Mouse (Mus musculus) stomach, embryonic 14.5 days (tissue): Measurements from ENCODE around the gene Lsamp. TPM values are rescaled to one million over a fixed set of nuclear protein-coding genes. Genes with fewer than 3 reads are reported as not detected.

Experiments used
- ATAC-seq: fragments of 200-750 bp; cut with Nextera tagmentation; 2 replicates; pipeline ENCODE4 v1.8.0; 2017; ENCODE audit warnings: low read depth, moderate TSS enrichment; ENCODE audit not compliant: insufficient number of reproducible peaks, insufficient read depth, low FRiP score
- H3K27ac ChIP-seq: fragments of 300-500 bp; sonication (generic); 2 replicates; pipeline ENCODE4 v1.5.1; 2014; ENCODE audit warnings: mild to moderate bottlenecking, low read length, moderate library complexity, mixed read lengths
- H3K27me3 ChIP-seq: fragments of 300-500 bp; sonication (generic); 2 replicates; pipeline ENCODE4 v1.6.1; 2014; ENCODE audit warnings: low read length, control low read depth, mixed read lengths; ENCODE audit not compliant: control insufficient read depth, insufficient read depth
- H3K36me3 ChIP-seq: fragments of 300-500 bp; sonication (generic); 2 replicates; pipeline ENCODE4 v1.6.1; 2014; ENCODE audit warnings: mild to moderate bottlenecking, control low read depth, low read length, moderate library complexity, mixed read lengths; ENCODE audit not compliant: control insufficient read depth, insufficient read depth
- H3K4me1 ChIP-seq: fragments of 300-500 bp; sonication (generic); 2 replicates; pipeline ENCODE4 v1.6.1; 2014; ENCODE audit warnings: low read length, control low read depth, mixed read lengths; ENCODE audit not compliant: control insufficient read depth, insufficient read depth
- H3K4me2 ChIP-seq: fragments of 300-500 bp; sonication (generic); replicated peaks from 2 replicates; pipeline ENCODE4 v1.6.1; 2014; ENCODE audit warnings: low read depth, low read length, control low read depth
- H3K4me3 ChIP-seq: fragments of 300-500 bp; sonication (generic); 2 replicates; pipeline ENCODE4 v1.5.1; 2014; ENCODE audit warnings: low read depth, low read length, control low read depth
- H3K9ac ChIP-seq: fragments of 300-500 bp; sonication (generic); replicated peaks from 2 replicates; pipeline ENCODE4 v1.6.1; 2014; ENCODE audit warnings: low read depth, mild to moderate bottlenecking, control low read depth, low read length, moderate library complexity, mixed read lengths
- H3K9me3 ChIP-seq: fragments of 300-500 bp; sonication (generic); 2 replicates; pipeline ENCODE4 v1.6.1; 2016; ENCODE audit warnings: low read depth, low read length, control low read depth; ENCODE audit not compliant: control insufficient read depth
- WGBS: fragments of 180-500 bp; shearing (Covaris S2); extraction: QIAGEN DNeasy Blood & Tissue Kit; methylation state at CpG from one replicate; pipeline ENCODE4 v1.1.7; 2014; 5-methylcytosine and 5-hydroxymethylcytosine counted together
- polyA plus RNA-seq: library from polyadenylated mRNA; unstranded; fragments of >200 nt; fragmentation: Nextera tagmentation; extraction: Ambion mirVana; gene quantifications from 2 replicates; pipeline ENCODE4 v1.2.1, GENCODE M21; 2014

Lsamp gene
- polyA plus RNA-seq, 1 experiment from 2014 or later = 15.6 TPM

- Histone ChIP-seq H3K4me2 (no peak overlapping the region), H3K36me3 (no peaks in the 10 kb centered on the region), H3K4me1 (no peaks in the 10 kb centered on the region), H3K27me3 (no peaks in the 10 kb centered on the region), H3K9me3 (no peaks in the 10 kb centered on the region), H3K9ac (no peak overlapping the region), H3K4me3 (no peak overlapping the region), H3K27ac (no peak overlapping the region)
- ATAC-seq = no peak
- 65% methylated on average over 2 of the region's 2 CpGs for WGBS
These were observed 989.9 kb downstream of the Lsamp start for GRCm38 (mm10) chr16:40974084-40974483.

DNA sequence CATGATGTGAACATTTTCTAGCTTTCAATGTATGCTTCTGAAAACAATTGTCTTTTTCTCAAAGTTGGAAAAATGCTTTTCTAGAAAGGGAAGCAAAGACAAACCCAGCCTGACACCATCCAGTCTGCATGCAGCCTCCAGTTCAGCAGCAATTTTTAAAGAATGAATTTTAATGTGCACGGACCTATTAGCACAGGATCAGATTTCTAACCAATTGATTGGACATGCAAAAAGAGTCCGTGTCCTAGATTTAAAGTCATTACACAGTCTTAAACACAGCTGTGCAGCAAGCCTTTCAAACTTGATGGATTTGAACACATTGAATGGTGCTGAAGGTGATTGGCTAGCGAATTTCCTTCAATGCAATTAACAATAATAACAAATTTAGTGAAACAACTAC is 998.9 kb downstream of the Lsamp start:
- no peak overlapping the region for H3K4me3 ChIP-seq
- no peak for ATAC-seq
- no peak overlapping the region for H3K27ac ChIP-seq
- H3K4me2 ChIP-seq = no peak overlapping the region
- WGBS = 50% methylated on average over 3 of the region's 3 CpGs
- no peaks in the 10 kb centered on the region for H3K9me3 ChIP-seq
- no peaks in the 10 kb centered on the region for H3K27me3 ChIP-seq
- H3K4me1 ChIP-seq = no peaks in the 10 kb centered on the region
- no peaks in the 10 kb centered on the region for H3K36me3 ChIP-seq
- no peak overlapping the region for H3K9ac ChIP-seq

- H3K4me1 ChIP-seq = no peaks in the 10 kb centered on the region
- no peak overlapping the region for H3K9ac ChIP-seq
- 60% methylated on average over 5 of the region's 5 CpGs for WGBS
- H3K36me3 ChIP-seq = no peaks in the 10 kb centered on the region
- no peak overlapping the region for H3K4me3 ChIP-seq
- H3K9me3 ChIP-seq = no peaks in the 10 kb centered on the region
- H3K27ac ChIP-seq = no peak overlapping the region
- H3K27me3 ChIP-seq = no peaks in the 10 kb centered on the region
- no peak overlapping the region for H3K4me2 ChIP-seq
- ATAC-seq = no peak
These were observed 1023.4 kb downstream of the Lsamp start for GRCm38 (mm10) chr16:41007569-41007968.

GRCm38 (mm10) chr16:41034746-41035145 is 1050.6 kb downstream of the Lsamp start:
- H3K27ac ChIP-seq = no peak overlapping the region
- no peak overlapping the region for H3K4me2 ChIP-seq
- no peaks in the 10 kb centered on the region for H3K27me3 ChIP-seq
- no peaks in the 10 kb centered on the region for H3K4me1 ChIP-seq
- ATAC-seq = no peak
- no peak overlapping the region for H3K9ac ChIP-seq
- H3K4me3 ChIP-seq = no peak overlapping the region
- H3K9me3 ChIP-seq = no peaks in the 10 kb centered on the region
- no peaks in the 10 kb centered on the region for H3K36me3 ChIP-seq

- no peak overlapping the region for H3K4me2 ChIP-seq
- no peaks in the 10 kb centered on the region for H3K36me3 ChIP-seq
- H3K27me3 ChIP-seq = no peaks in the 10 kb centered on the region
- no peaks in the 10 kb centered on the region for H3K9me3 ChIP-seq
- no peak overlapping the region for H3K9ac ChIP-seq
- ATAC-seq = no peak
- H3K4me1 ChIP-seq = no peaks in the 10 kb centered on the region
- H3K4me3 ChIP-seq = no peak overlapping the region
- H3K27ac ChIP-seq = no peak overlapping the region
- WGBS = 53% methylated on average over 2 of the region's 2 CpGs
These were observed 1057.5 kb downstream of the Lsamp start for GRCm38 (mm10) chr16:41041686-41042085.

DNA sequence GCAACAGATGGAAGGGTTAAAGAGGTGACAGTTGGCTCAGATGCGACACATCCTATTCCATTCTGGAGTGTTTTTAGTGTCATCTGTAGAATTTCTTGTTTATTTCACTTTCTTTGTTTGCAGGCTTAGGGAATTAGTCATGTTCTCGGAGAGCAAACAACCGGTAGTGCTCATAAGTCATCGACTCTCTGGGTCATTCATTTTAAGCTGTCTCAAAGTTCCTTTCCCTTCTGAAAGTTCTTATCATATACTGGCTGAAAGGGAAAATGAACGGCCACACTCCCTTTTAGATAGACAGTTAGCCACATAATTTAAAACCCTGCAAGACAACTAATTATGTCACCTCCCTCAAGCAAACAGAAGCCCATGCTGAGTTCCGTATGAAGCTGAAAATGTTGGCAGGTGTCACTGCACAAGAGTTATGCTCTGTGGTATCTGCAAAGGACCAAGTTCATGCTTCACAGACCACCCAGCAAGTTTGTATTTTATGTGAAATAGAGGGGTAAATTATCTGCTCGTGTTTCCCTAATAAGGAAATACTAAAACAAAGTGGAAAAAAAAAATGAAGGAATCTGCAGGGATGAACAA is 1079.2 kb downstream of the Lsamp start:
- H3K4me3 ChIP-seq = no peak overlapping the region
- H3K27me3 ChIP-seq = no peaks in the 10 kb centered on the region
- no peaks in the 10 kb centered on the region for H3K36me3 ChIP-seq
- H3K4me1 ChIP-seq = no peaks in the 10 kb centered on the region
- H3K4me2 ChIP-seq = no peak overlapping the region
- ATAC-seq = no peak
- no peak overlapping the region for H3K27ac ChIP-seq
- 7% methylated on average over 7 of the region's 7 CpGs for WGBS
- no peaks in the 10 kb centered on the region for H3K9me3 ChIP-seq
- no peak overlapping the region for H3K9ac ChIP-seq

DNA sequence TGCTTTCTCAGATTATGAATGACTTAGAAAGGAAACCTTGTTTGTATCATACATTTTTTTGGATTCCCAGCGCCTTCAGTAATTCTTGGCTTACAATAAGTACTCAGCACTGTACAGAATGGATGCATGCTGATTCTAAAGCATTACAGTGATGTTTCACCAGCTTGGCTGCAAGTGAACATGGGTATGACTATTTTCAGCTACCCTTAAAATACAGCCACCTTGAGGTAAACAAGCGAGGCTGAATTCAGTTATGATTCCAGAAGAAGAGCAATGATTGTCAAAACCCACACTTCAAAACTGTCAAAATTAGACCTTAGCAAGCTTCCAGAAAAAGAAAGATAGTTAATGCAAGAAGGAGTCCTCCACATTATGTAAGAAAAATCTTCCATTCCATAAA is 1089.3 kb downstream of the Lsamp start:
- Histone ChIP-seq H3K9ac (no peak overlapping the region), H3K4me3 (no peak overlapping the region), H3K36me3 (no peaks in the 10 kb centered on the region), H3K9me3 (no peaks in the 10 kb centered on the region), H3K27ac (no peak overlapping the region), H3K27me3 (no peaks in the 10 kb centered on the region), H3K4me2 (no peak overlapping the region), H3K4me1 (no peaks in the 10 kb centered on the region)
- no peak for ATAC-seq
- 87% methylated on average over 2 of the region's 2 CpGs for WGBS

DNA sequence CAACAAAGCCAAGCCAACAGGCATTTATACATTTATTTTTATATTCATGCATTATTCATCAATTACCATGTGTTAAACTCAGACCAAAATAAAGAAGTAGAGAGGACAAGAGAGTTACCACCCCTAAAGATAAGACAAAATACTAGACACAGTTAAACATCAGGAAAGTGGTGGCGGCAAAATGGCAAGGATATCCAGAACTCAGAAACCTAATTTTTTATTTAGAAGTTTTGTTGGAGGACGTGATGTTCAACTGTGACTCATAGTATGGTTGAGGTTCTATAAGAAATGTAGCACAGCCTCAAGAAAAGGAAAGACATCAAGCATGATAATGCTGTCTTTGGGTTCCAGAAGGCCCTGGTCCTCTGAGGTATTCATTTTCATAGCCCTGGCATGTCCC is 1104.5 kb downstream of the Lsamp start:
- no peaks in the 10 kb centered on the region for H3K36me3 ChIP-seq
- 89% methylated on average over 2 of the region's 2 CpGs for WGBS
- no peaks in the 10 kb centered on the region for H3K9me3 ChIP-seq
- no peaks in the 10 kb centered on the region for H3K27me3 ChIP-seq
- no peak overlapping the region for H3K4me3 ChIP-seq
- no peak for ATAC-seq
- no peak overlapping the region for H3K27ac ChIP-seq
- H3K9ac ChIP-seq = no peak overlapping the region
- no peak overlapping the region for H3K4me2 ChIP-seq
- no peaks in the 10 kb centered on the region for H3K4me1 ChIP-seq

GRCm38 (mm10) chr16:41090092-41090491 is 1105.9 kb downstream of the Lsamp start:
- WGBS = 55% methylated on average over 2 of the region's 2 CpGs
- H3K9me3 ChIP-seq = no peaks in the 10 kb centered on the region
- H3K4me1 ChIP-seq = no peaks in the 10 kb centered on the region
- no peak overlapping the region for H3K4me3 ChIP-seq
- no peaks in the 10 kb centered on the region for H3K36me3 ChIP-seq
- no peaks in the 10 kb centered on the region for H3K27me3 ChIP-seq
- no peak overlapping the region for H3K27ac ChIP-seq
- ATAC-seq = no peak
- H3K4me2 ChIP-seq = no peak overlapping the region
- no peak overlapping the region for H3K9ac ChIP-seq
